17 mouse cellular contexts compared by ENCODE assay signal in the genomic region with DNA sequence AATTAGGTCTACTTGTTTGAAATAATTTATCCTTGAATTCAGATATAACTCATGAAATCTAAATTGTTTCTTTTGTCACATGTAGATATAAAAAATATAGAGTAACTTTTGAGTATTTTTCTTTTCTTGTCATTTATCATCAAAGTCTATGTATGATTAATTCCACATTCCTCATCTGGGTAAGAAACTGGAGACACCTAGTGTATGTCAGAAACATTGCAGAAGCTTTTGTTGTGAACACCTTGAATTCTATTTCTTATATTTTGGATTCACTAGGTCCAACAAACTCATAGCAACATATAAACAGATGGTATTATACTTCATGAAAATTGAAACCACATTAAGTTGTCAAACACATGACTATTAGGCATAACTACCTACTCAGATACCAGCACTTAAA.
DNase-seq lines count a peak whose midpoint lies in the region; ATAC-seq and TF ChIP-seq lines count a peak whose summit lies in the region.
"Had no signal": no experiment of that assay in that cellular context is flagged by ENCODE, and none has a peak within 500 bp of the region (broad histone marks: within the 10 kb centered on the region; RNA-seq: fewer than 3 reads in every experiment).

No protein-coding gene starts in this region.

- no peak overlapping the region for H3K4me2 ChIP-seq in forebrain, embryonic 14.5 days (ENCODE audit: low read length)
- no peak overlapping the region for H3K4me2 ChIP-seq in forebrain, embryonic 16.5 days (ENCODE audit: low read length)
- H3K4me2 ChIP-seq: midbrain, embryonic 12.5 days had no signal

- no peak overlapping the region for H3K9ac ChIP-seq in forebrain, embryonic 14.5 days (ENCODE audit: low read length)
- no peak overlapping the region for H3K9ac ChIP-seq in forebrain, embryonic 16.5 days (replicated peaks; ENCODE audit: low read depth, low read length)
- H3K9ac ChIP-seq: liver, embryonic 14.5 days; midbrain, embryonic 12.5 days had no signal

- no peaks in the 10 kb centered on the region for H3K36me3 ChIP-seq in forebrain, embryonic 14.5 days (ENCODE audit: control insufficient read depth, insufficient read depth, low read length)
- no peaks in the 10 kb centered on the region for H3K36me3 ChIP-seq in forebrain, embryonic 16.5 days (ENCODE audit: control insufficient read depth, insufficient read depth)
- H3K36me3 ChIP-seq in thymus, adult 2 months (ENCODE audit: control insufficient read depth, insufficient read depth, low read length): no peaks in the 10 kb centered on the region
- H3K36me3 ChIP-seq: midbrain, embryonic 12.5 days had no signal

- no peaks in the 10 kb centered on the region for H3K4me1 ChIP-seq in forebrain, embryonic 14.5 days (ENCODE audit: control insufficient read depth, insufficient read depth, low read length)
- no peaks in the 10 kb centered on the region for H3K4me1 ChIP-seq in forebrain, embryonic 16.5 days (replicated peaks; ENCODE audit: control insufficient read depth, insufficient read depth, low read length)
- H3K4me1 ChIP-seq in thymus, adult 2 months (replicated peaks; ENCODE audit: control insufficient read depth, insufficient read depth, low read length): no peaks in the 10 kb centered on the region
- H3K4me1 ChIP-seq: midbrain, embryonic 12.5 days had no signal

- ATAC-seq in forebrain, embryonic 14.5 days: no peak
- ATAC-seq in forebrain, embryonic 16.5 days: no peak
- ATAC-seq: activated CD4-positive, CD25-positive, alpha-beta regulatory T cell, adult 4 months; CD4-positive, CD25-positive, alpha-beta regulatory T cell, adult 4 months had no signal

- DNase-seq in forebrain, embryonic 14.5 days (ENCODE audit: low spot score): peak; percentile 35
- DNase-seq in layer of hippocampus, adult 2 months (ENCODE audit: low spot score in 2 of 2): no peak
- no peak for DNase-seq in layer of hippocampus, adult 8-10 months (ENCODE audit: low spot score in 2 of 2)
- DNase-seq in 416B (ENCODE audit: low read depth): peak; percentile 23
- DNase-seq in Muller cell, postnatal 12 days (ENCODE audit: inconsistent ontology term): peak; percentile 9
- DNase-seq in thymus, adult 2 months: no peak
- DNase-seq: cerebellum, adult 8-10 months; kidney, adult 18-20 months; kidney, postnatal 36 days; lung, postnatal 4 days; right cerebral cortex, postnatal 14 days; thymus, postnatal 4 days had no signal

- H3K4me3 ChIP-seq in forebrain, embryonic 14.5 days (ENCODE audit: low read depth, low read length): no peak overlapping the region
- H3K4me3 ChIP-seq in forebrain, embryonic 16.5 days (replicated peaks; ENCODE audit: low read length): no peak overlapping the region
- H3K4me3 ChIP-seq in layer of hippocampus, adult 2 months: no peak overlapping the region
- H3K4me3 ChIP-seq in thymus, adult 2 months (ENCODE audit: control insufficient read depth, insufficient read depth, low read length): no peak overlapping the region
- H3K4me3 ChIP-seq: midbrain, embryonic 12.5 days had no signal

- no peaks in the 10 kb centered on the region for H3K9me3 ChIP-seq in forebrain, embryonic 14.5 days (replicated peaks; ENCODE audit: control insufficient read depth, low read length)
- H3K9me3 ChIP-seq in forebrain, embryonic 16.5 days (ENCODE audit: control insufficient read depth, low read length): no peaks in the 10 kb centered on the region
- H3K9me3 ChIP-seq: midbrain, embryonic 12.5 days had no signal

- peak; percentile 81 for TF ChIP-seq CTCF in layer of hippocampus, adult 2 months (conservative IDR thresholded peaks at IDR 0.05)
- TF ChIP-seq CTCF in thymus, adult 2 months (IDR thresholded peaks at IDR 0.05; ENCODE audit: borderline replicate concordance, control insufficient read depth, extremely low read depth, insufficient read depth, low read length, poor library complexity): no peak

- H3K27me3 ChIP-seq in forebrain, embryonic 14.5 days (replicated peaks; ENCODE audit: control insufficient read depth, insufficient read depth, low read length): no peaks in the 10 kb centered on the region
- no peaks in the 10 kb centered on the region for H3K27me3 ChIP-seq in forebrain, embryonic 16.5 days (replicated peaks; ENCODE audit: control insufficient read depth, insufficient read depth, low read length)
- H3K27me3 ChIP-seq in thymus, adult 2 months (ENCODE audit: control insufficient read depth, insufficient read depth, low read length): no peaks in the 10 kb centered on the region
- H3K27me3 ChIP-seq: midbrain, embryonic 12.5 days had no signal

- TF ChIP-seq POLR2A in thymus, adult 2 months (IDR thresholded peaks at IDR 0.05; ENCODE audit: control insufficient read depth, extremely low read depth, insufficient read depth, low read length, poor library complexity): no peak

- no peak overlapping the region for H3K27ac ChIP-seq in forebrain, embryonic 14.5 days (ENCODE audit: low read depth, low read length)
- H3K27ac ChIP-seq in forebrain, embryonic 16.5 days (ENCODE audit: low read length): no peak overlapping the region
- H3K27ac ChIP-seq in layer of hippocampus, adult 2 months: no peak overlapping the region
- H3K27ac ChIP-seq in thymus, adult 2 months (ENCODE audit: control insufficient read depth, insufficient read depth, low read length): no peak overlapping the region
- H3K27ac ChIP-seq: liver, embryonic 14.5 days; midbrain, embryonic 12.5 days had no signal

Comparison
In these comparisons a context has a peak if more than half of its experiments do, and no peak if none do; other contexts are left out.
1. DNase-seq: peak in forebrain, embryonic 14.5 days (single experiment), 416B (single experiment) and Muller cell, postnatal 12 days (single experiment); none in layer of hippocampus, adult 2 months (0 of 2), layer of hippocampus, adult 8-10 months (0 of 2) and thymus, adult 2 months (single experiment).